Mouse (Mus musculus): ENCODE measurements around the gene Tatdn2. TPM values are rescaled to one million over a fixed set of nuclear protein-coding genes. Genes with fewer than 3 reads are reported as not detected.
"Not testable (repeated sequence)": the region's sequence is repeated elsewhere in the genome, so short reads cannot be mapped to it uniquely, and the experiment has no call there.

Gene Tatdn2
- polyA plus RNA-seq, 1 experiment from 2014 or later: 1.4 TPM

- no peaks in the 10 kb centered on the region for H3K9me3 ChIP-seq (ENCODE audit: control insufficient read depth, low read length)
- no peak overlapping the region for H3K4me3 ChIP-seq (ENCODE audit: low read depth, low read length)
- no peaks in the 10 kb centered on the region for H3K27me3 ChIP-seq (replicated peaks; ENCODE audit: control insufficient read depth, insufficient read depth, low read length)
- ATAC-seq (replicated peaks; ENCODE audit: low FRiP score, low TSS enrichment, low read depth) (no peak), DNase-seq (ENCODE audit: low spot score) (no peak)
- H3K9ac ChIP-seq (ENCODE audit: low read length): no peak overlapping the region
- no peak overlapping the region for H3K27ac ChIP-seq (ENCODE audit: low read depth)
- 72% methylated on average over 5 of the region's 5 CpGs for WGBS
- H3K36me3 ChIP-seq (ENCODE audit: control insufficient read depth, insufficient read depth, low read length): 0 out of 2 replicates have a peak, but pooled peaks cover 6% of the 10 kb centered on the region
- H3K4me1 ChIP-seq (replicated peaks; ENCODE audit: control insufficient read depth, insufficient read depth, low read length): peaks cover 19% of the 10 kb centered on the region
- no peak overlapping the region for H3K4me2 ChIP-seq (ENCODE audit: low read length)
These were observed 4.2 kb upstream of the Tatdn2 start for GRCm38 (mm10) chr6:113692661-113693133.

- Histone ChIP-seq H3K9me3 (ENCODE audit: control insufficient read depth, low read length) (no peaks in the 10 kb centered on the region), H3K36me3 (ENCODE audit: control insufficient read depth, insufficient read depth, low read length) (0 out of 2 replicates have a peak, but pooled peaks cover 6% of the 10 kb centered on the region), H3K27ac (ENCODE audit: low read depth) (no peak overlapping the region), H3K9ac (ENCODE audit: low read length) (no peak overlapping the region), H3K4me2 (ENCODE audit: low read length) (no peak overlapping the region), H3K4me1 (replicated peaks; ENCODE audit: control insufficient read depth, insufficient read depth, low read length) (peaks cover 23% of the 10 kb centered on the region), H3K27me3 (replicated peaks; ENCODE audit: control insufficient read depth, insufficient read depth, low read length) (no peaks in the 10 kb centered on the region), H3K4me3 (ENCODE audit: low read depth, low read length) (no peak overlapping the region)
- DNase-seq (ENCODE audit: low spot score) (no peak), ATAC-seq (replicated peaks; ENCODE audit: low FRiP score, low TSS enrichment, low read depth) (no peak)
- 86% methylated on average over 5 of the region's 5 CpGs for WGBS
These were observed 3.5 kb upstream of the Tatdn2 start for GRCm38 (mm10) chr6:113693377-113693776.

GRCm38 (mm10) chr6:113695203-113695602 lies 1.6 kb upstream of the Tatdn2 start:
- H3K27me3 ChIP-seq (replicated peaks; ENCODE audit: control insufficient read depth, insufficient read depth, low read length): no peaks in the 10 kb centered on the region
- no peak overlapping the region for H3K9ac ChIP-seq (ENCODE audit: low read length)
- H3K27ac ChIP-seq (ENCODE audit: low read depth): 0 out of 2 replicates have a peak overlapping the region, but pooled peaks have one; percentile 82
- WGBS: 54% methylated on average over 1 of the region's 1 CpGs
- H3K4me3 ChIP-seq (ENCODE audit: low read depth, low read length): no peak overlapping the region
- DNase-seq (ENCODE audit: low spot score) (no peak), ATAC-seq (replicated peaks; ENCODE audit: low FRiP score, low TSS enrichment, low read depth) (no peak)
- no peak overlapping the region for H3K4me2 ChIP-seq (ENCODE audit: low read length)
- H3K9me3 ChIP-seq (ENCODE audit: control insufficient read depth, low read length): no peaks in the 10 kb centered on the region
- peaks cover 25% of the 10 kb centered on the region for H3K4me1 ChIP-seq (replicated peaks; ENCODE audit: control insufficient read depth, insufficient read depth, low read length)
- H3K36me3 ChIP-seq (ENCODE audit: control insufficient read depth, insufficient read depth, low read length): 0 out of 2 replicates have a peak, but pooled peaks cover 16% of the 10 kb centered on the region

- DNase-seq (ENCODE audit: low spot score) (no peak), ATAC-seq (replicated peaks; ENCODE audit: low FRiP score, low TSS enrichment, low read depth) (no peak)
- peak overlapping the region; percentile 81 for H3K9ac ChIP-seq (ENCODE audit: low read length)
- no peaks in the 10 kb centered on the region for H3K9me3 ChIP-seq (ENCODE audit: control insufficient read depth, low read length)
- H3K27ac ChIP-seq (ENCODE audit: low read depth): peak overlapping the region; percentile 82
- 35% methylated on average over 4 of the region's 4 CpGs for WGBS
- peaks cover 19% of the 10 kb centered on the region for H3K4me1 ChIP-seq (replicated peaks; ENCODE audit: control insufficient read depth, insufficient read depth, low read length)
- H3K36me3 ChIP-seq (ENCODE audit: control insufficient read depth, insufficient read depth, low read length): peaks cover 20% of the 10 kb centered on the region; the same call in 1 of the 2 replicates
- peak overlapping the region; percentile 56 for H3K4me2 ChIP-seq (ENCODE audit: low read length)
- H3K4me3 ChIP-seq (ENCODE audit: low read depth, low read length): peak overlapping the region; percentile 94
- H3K27me3 ChIP-seq (replicated peaks; ENCODE audit: control insufficient read depth, insufficient read depth, low read length): no peaks in the 10 kb centered on the region
These were observed 989 bp upstream of the Tatdn2 start for GRCm38 (mm10) chr6:113695766-113696355.

GRCm38 (mm10) chr6:113697222-113698205 lies 664 bp downstream of the Tatdn2 start:
- Histone ChIP-seq H3K4me3 (ENCODE audit: low read depth, low read length) (peak overlapping the region; percentile 94), H3K9me3 (ENCODE audit: control insufficient read depth, low read length) (no peaks in the 10 kb centered on the region), H3K27ac (ENCODE audit: low read depth) (peak overlapping the region; percentile 82), H3K27me3 (replicated peaks; ENCODE audit: control insufficient read depth, insufficient read depth, low read length) (no peaks in the 10 kb centered on the region), H3K36me3 (ENCODE audit: control insufficient read depth, insufficient read depth, low read length) (peaks cover 36% of the 10 kb centered on the region), H3K4me1 (replicated peaks; ENCODE audit: control insufficient read depth, insufficient read depth, low read length) (peaks cover 13% of the 10 kb centered on the region), H3K9ac (ENCODE audit: low read length) (peak overlapping the region; percentile 81), H3K4me2 (ENCODE audit: low read length) (peak overlapping the region; percentile 82)
- peak; percentile 70 for ATAC-seq (replicated peaks; ENCODE audit: low FRiP score, low TSS enrichment, low read depth)
- DNase-seq (ENCODE audit: low spot score): peak; percentile 60
- WGBS: under 1% methylated on average over 72 of the region's 113 CpGs

- no peak overlapping the region for H3K9ac ChIP-seq (ENCODE audit: low read length)
- ATAC-seq (replicated peaks; ENCODE audit: low FRiP score, low TSS enrichment, low read depth): no peak
These were observed 15.9 kb downstream of the Tatdn2 start for GRCm38 (mm10) chr6:113712718-113713117.

GRCm38 (mm10) chr6:113713389-113713788 lies 16.5 kb downstream of the Tatdn2 start:
- not testable (repeated sequence) for H3K27ac ChIP-seq (ENCODE audit: low read depth); DNase-seq (ENCODE audit: low spot score); H3K4me3 ChIP-seq (ENCODE audit: low read depth, low read length); H3K9me3 ChIP-seq (ENCODE audit: control insufficient read depth, low read length); H3K4me1 ChIP-seq (replicated peaks; ENCODE audit: control insufficient read depth, insufficient read depth, low read length); H3K4me2 ChIP-seq (ENCODE audit: low read length); ATAC-seq (replicated peaks; ENCODE audit: low FRiP score, low TSS enrichment, low read depth); H3K9ac ChIP-seq (ENCODE audit: low read length); H3K27me3 ChIP-seq (replicated peaks; ENCODE audit: control insufficient read depth, insufficient read depth, low read length)
- peaks cover 94% of the 10 kb centered on the region for H3K36me3 ChIP-seq (ENCODE audit: control insufficient read depth, insufficient read depth, low read length)
- 88% methylated on average over 4 of the region's 5 CpGs for WGBS

More at GRCm38 (mm10) chr6:113712718-113713117, 15.9 kb downstream of the Tatdn2 start:
- 94% methylated on average over 3 of the region's 3 CpGs for WGBS
- Histone ChIP-seq H3K4me1 (replicated peaks; ENCODE audit: control insufficient read depth, insufficient read depth, low read length) (no peaks in the 10 kb centered on the region), H3K27me3 (replicated peaks; ENCODE audit: control insufficient read depth, insufficient read depth, low read length) (no peaks in the 10 kb centered on the region), H3K9me3 (ENCODE audit: control insufficient read depth, low read length) (no peaks in the 10 kb centered on the region), H3K27ac (ENCODE audit: low read depth) (no peak overlapping the region), H3K4me3 (ENCODE audit: low read depth, low read length) (no peak overlapping the region), H3K36me3 (ENCODE audit: control insufficient read depth, insufficient read depth, low read length) (peaks cover 97% of the 10 kb centered on the region), H3K4me2 (ENCODE audit: low read length) (no peak overlapping the region)
- no peak for DNase-seq (ENCODE audit: low spot score)

- DNase-seq (ENCODE audit: low spot score) (no peak), ATAC-seq (replicated peaks; ENCODE audit: low FRiP score, low TSS enrichment, low read depth) (no peak)
- H3K27ac ChIP-seq (ENCODE audit: low read depth): no peak overlapping the region
- WGBS: 91% methylated on average over 2 of the region's 2 CpGs
- no peaks in the 10 kb centered on the region for H3K27me3 ChIP-seq (replicated peaks; ENCODE audit: control insufficient read depth, insufficient read depth, low read length)
- no peak overlapping the region for H3K9ac ChIP-seq (ENCODE audit: low read length)
- peaks cover 94% of the 10 kb centered on the region for H3K36me3 ChIP-seq (ENCODE audit: control insufficient read depth, insufficient read depth, low read length)
- no peak overlapping the region for H3K4me2 ChIP-seq (ENCODE audit: low read length)
- no peak overlapping the region for H3K4me3 ChIP-seq (ENCODE audit: low read depth, low read length)
- no peaks in the 10 kb centered on the region for H3K4me1 ChIP-seq (replicated peaks; ENCODE audit: control insufficient read depth, insufficient read depth, low read length)
- H3K9me3 ChIP-seq (ENCODE audit: control insufficient read depth, low read length): no peaks in the 10 kb centered on the region
These were observed 17.4 kb downstream of the Tatdn2 start for GRCm38 (mm10) chr6:113714276-113714675.

Measured in intestine, embryonic 14.5 days (tissue).